Mouse (Mus musculus): Measurements from ENCODE around the gene Mkrn2os.
A peak's percentile ranks its signal among the peaks of the same experiment; 100 is the strongest.

Gene Mkrn2os

GRCm38 (mm10) chr6:115582328-115583115 is 9.9 kb downstream of the Mkrn2os start:
- DNase-seq (ENCODE audit: low spot score in 2 of 2), result no peak

DNA sequence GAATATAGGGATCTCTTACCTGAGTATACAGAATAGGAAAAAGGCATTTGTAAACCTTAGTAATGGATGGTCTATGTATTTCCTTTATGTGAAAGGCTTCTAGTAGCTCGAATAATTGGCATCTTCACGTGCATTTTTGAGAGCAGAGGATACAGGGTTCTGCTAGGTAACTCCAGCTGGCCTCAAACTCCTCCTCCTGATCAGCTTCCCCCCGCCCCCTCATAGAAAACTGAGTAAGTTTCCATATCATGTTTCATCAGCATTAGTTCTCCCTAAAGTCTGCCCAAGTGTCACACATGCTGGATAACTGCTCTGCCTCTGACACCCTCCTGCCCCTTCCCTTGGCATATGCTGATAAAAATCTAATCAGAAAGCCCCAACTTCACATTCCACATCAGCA is 11.6 kb downstream of the Mkrn2os start:
- no peak for DNase-seq (ENCODE audit: low spot score in 2 of 2)

DNA sequence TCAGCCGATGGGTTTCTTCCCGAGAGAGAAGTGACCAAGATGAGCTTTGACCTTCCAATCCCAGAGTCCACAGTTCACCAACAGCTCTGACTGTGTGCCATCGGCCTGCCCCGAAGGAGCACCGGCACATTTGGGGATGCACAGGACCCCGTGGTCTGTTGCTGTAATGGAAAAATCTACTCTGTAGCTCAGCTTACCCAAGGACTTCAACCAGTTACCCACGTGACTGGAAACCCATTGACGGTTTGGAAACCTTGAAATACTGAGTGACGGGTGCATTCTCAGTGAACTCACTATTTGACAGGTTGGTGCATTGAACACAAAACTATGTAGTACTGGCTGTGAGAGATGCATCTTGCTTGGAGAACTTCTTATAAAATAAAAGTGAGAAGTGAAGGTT is 14.4 kb downstream of the Mkrn2os start:
- no peak for DNase-seq (ENCODE audit: low spot score in 2 of 2)

DNA sequence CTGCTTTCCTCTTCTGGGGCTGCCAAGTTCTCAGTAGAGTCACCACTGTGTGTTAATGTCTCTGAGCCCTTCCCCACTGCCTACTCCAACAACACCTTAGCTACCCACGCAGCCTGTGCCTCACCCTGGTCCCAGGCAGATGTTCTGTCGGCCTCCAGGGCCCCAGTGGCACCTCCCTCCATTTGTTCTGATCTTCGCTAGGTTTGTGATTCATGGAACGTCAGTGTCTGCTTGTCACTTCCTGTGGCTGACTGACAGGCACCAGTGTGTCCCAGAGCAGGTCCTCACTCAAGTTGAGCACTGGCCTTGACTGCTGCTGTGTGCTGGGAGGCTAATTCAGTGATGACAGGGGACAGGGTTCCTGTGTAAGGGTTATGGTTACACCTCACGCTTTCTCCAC is 15.0 kb downstream of the Mkrn2os start:
- no peak for DNase-seq (ENCODE audit: low spot score in 2 of 2)

GRCm38 (mm10) chr6:115574171-115574570 is 18.2 kb downstream of the Mkrn2os start:
- DNase-seq (ENCODE audit: low spot score in 2 of 2), result no peak

- DNase-seq (ENCODE audit: low spot score in 2 of 2), result no peak
Observed at GRCm38 (mm10) chr6:115565479-115566045, 26.8 kb downstream of the Mkrn2os start.

DNA sequence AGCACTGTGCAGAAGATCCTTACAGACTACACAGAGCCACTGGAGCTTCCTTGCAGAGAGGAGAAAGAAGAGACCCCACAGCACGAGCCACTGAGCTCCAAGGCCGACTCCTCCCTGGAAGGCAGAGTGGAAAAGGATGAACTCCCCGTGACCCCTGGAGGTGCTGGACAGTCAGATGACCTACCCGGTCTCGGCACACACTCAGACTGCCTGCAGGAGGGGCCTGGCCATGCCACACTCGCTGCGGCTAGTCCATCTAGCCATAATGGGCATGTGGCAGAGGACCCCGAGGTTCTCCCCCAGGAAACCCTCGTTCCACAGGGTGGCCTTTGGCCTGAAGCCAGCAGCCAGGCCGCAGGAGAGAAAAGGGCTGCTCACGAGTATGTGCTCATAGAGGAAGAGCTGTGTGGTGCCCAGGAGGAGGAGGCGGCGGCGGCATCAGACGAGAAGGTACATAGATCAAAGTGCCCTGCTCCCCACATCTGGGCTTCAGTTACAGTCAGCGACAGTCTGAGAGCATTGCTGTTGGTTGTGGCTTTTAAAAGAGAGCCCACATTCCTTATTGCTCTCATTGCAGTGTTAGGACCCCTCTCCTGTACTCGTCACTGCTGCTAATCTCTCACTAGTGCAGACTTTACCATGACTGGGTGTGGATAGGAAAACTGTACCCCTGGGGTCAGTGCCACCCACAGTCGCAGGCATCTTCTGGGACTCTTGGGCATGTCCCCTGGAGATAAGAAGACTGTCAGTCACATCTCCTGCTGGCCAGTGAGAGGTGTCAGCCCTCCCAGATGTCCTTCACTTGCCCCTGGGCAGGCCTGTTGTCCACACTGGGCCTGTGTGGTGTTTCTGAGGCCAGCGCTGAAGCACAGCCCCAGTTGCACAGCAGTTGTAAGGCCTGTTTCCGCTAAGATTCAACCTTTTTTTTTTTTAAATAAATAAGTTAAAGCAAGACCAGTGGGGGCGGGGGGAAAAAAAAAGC is 32.4 kb downstream of the Mkrn2os start:
- no peak for DNase-seq (ENCODE audit: low spot score in 2 of 2)

GRCm38 (mm10) chr6:115558176-115558575 is 34.2 kb downstream of the Mkrn2os start:
- no peak for DNase-seq (ENCODE audit: low spot score in 2 of 2)

DNA sequence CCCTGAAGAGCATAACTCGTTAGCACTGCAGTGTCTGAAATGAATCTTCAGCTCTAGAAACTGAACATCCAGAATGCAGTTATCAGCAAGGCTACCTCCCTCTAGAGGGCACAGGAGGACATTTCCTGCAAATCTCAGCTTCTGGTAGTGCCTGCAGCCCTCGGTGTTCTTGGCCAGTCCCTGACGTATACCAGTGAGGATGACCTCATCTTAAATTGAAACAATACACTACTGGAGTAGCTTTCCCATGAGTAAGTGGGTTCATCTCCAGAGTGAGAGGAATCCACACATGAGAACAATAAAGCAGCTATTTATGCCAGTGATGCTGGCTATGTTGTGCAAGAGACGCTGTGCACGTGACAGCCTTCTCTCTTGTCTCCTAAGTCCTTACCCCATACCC is 36.9 kb downstream of the Mkrn2os start:
- no peak for DNase-seq (ENCODE audit: low spot score in 2 of 2)

DNA sequence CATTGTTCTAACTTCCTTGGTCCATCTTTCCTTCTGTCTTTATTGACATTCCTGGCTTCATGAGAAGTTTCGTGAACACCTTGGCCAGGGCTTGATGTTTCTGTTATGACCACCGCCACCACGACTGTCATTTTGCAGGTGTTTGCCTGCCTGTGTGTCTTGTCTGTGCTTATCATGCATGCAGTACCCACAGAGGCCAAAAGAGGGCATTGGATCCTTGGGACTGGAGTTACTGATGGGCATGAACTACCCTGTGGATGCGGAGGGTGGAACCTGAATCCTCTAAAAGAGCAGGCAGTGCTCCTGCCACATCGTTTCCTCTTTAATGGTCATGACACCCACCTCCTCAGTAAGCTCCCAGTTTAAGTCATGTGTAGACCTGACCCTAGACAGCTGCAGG is 46.1 kb downstream of the Mkrn2os start:
- peak; percentile 28 to 48 for DNase-seq (ENCODE audit: low spot score in 2 of 2)

- DNase-seq (ENCODE audit: low spot score in 2 of 2), result peak; percentile 88 to 93
Observed at GRCm38 (mm10) chr6:115544442-115544970, 47.9 kb downstream of the Mkrn2os start, which contains the start of gene Tsen2. Gene Tsen2, plus strand, starts transcription at chr6:115544664.

DNA sequence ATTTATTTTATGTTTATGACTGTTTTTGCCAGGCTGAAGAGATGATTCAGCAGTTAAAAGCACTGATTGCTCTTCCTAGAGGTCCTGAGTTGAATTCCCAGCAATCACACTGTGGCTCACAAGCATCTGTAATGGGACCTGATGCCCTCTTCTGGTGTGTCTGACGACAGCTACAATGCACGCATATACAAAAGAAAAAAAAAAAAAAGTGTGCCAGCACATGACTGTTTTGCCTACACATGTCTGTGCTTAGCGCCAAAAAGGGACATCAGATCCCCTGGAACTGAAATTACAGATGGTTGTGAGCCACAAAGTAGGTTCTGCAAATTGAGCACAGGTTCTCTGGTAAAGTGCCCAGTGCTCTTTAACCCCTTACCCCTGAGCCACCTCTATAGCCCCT is 50.0 kb downstream of the Mkrn2os start:
- no peak for DNase-seq (ENCODE audit: low spot score in 2 of 2)

GRCm38 (mm10) chr6:115541676-115542275 is 50.6 kb downstream of the Mkrn2os start:
- no peak for DNase-seq (ENCODE audit: low spot score in 2 of 2)

DNA sequence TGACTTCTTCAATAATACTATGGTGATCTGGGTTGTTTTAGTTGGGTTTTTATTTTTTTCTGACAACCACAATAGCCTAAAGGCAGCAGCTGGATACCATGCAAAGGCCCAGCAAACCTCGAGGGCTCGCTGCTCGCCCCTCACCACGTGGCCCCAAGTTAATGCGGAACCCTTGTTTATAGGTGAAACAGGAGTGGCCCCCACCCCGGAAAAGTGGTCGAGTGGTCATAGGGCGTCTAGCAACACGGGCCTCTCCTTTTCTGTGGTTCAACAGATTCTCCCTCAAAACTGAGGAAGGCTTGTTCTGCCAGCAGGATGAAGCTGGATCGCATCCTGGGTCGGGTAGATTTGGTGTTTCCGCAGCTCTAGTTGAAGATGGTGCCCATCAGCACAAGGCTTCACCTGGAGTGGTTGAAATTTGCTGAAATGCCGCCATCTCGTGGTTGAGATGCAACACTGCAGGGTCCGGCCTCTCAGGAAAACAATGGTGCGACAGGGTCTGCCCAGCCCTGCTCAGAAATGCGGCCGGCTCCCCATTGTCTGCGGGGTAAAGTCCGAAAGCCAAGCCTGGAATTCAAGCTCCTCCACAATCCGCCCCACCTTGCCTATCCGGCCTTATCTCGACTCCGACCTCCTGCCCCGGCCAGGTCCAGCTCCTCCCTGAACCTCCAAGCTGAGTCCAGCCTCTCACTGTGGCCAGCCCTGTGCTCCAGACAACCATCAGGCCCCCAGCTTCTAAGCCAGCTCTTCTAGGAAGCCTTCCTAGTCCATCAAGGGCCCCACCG is 53.5 kb downstream of the Mkrn2os start:
- peak; percentile 41 to 63 for DNase-seq (ENCODE audit: low spot score in 2 of 2)

DNA sequence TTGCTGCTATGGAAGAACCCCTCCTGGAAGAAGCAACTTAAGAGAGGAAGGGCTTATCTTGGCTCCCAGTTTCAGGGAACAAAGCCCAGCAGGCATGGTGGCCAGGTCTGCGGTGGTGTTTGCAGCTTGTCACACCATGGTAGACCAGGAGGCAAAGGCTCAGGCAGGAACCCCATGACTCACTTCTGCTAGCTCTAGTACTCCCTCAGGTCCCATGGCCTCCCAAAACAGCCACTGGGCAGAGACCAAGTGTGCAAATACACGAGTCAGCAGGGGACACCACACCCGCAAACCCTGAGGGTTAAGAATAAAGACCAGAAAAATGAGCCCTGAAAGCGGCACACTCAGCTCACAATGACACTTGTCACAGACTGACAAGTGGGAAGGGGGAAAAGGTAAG is 56.2 kb downstream of the Mkrn2os start:
- no peak for DNase-seq (ENCODE audit: low spot score in 2 of 2)

- DNase-seq (ENCODE audit: low spot score in 2 of 2), result no peak
Observed at GRCm38 (mm10) chr6:115534617-115535016, 57.8 kb downstream of the Mkrn2os start.

Measured in spleen, postnatal 14 days (tissue).